Mouse (Mus musculus): ENCODE data around the gene Gak. TPM values are rescaled to one million over a fixed set of nuclear protein-coding genes. Genes with fewer than 3 reads are reported as not detected.

Gene Gak
- polyA plus RNA-seq, 1 experiment from 2014 or later: 115 TPM

GRCm38 (mm10) chr5:108599923-108600322, 29.6 kb downstream of the Gak start:
- Histone ChIP-seq H3K79me2 (ENCODE audit: inconsistent target) (no peaks in the 10 kb centered on the region; the same call in 1 of the 2 replicates), H3K27ac (no peak overlapping the region), H3K4me3 (ENCODE audit: inconsistent target) (no peak overlapping the region), H3K36me3 (ENCODE audit: inconsistent target) (peaks cover 99% of the 10 kb centered on the region)
- 92% methylated on average over 1 of the region's 1 CpGs for WGBS (ENCODE audit: missing documents)

GRCm38 (mm10) chr5:108581361-108581891, 48.1 kb downstream of the Gak start:
- peaks cover 92% of the 10 kb centered on the region for H3K36me3 ChIP-seq (ENCODE audit: inconsistent target)
- WGBS (ENCODE audit: missing documents): 88% methylated on average over 3 of the region's 3 CpGs
- H3K4me3 ChIP-seq (ENCODE audit: inconsistent target): no peak overlapping the region
- H3K27ac ChIP-seq: no peak overlapping the region
- no peaks in the 10 kb centered on the region for H3K79me2 ChIP-seq (ENCODE audit: inconsistent target)

DNA sequence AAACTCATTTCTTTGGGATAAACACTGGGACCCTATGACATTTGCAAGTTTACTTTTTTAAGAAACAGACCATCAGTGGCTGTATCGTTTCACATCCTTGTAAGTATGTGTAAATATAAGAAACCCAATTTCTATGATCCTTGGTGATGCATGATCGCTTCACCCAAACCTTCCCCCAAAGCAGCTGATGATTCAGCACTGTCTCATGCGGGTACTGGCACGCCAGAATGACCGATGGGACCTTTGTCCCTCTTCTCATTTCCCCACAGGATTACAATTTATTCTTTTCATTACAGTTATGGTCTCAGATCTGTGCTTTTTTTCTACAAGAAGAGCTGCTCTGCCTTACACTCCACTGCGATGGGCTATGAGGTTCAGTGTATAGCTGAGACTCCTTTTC, 56.5 kb downstream of the Gak start:
- Histone ChIP-seq H3K4me3 (ENCODE audit: inconsistent target) (no peak overlapping the region), H3K79me2 (ENCODE audit: inconsistent target) (no peaks in the 10 kb centered on the region), H3K27ac (no peak overlapping the region), H3K36me3 (ENCODE audit: inconsistent target) (peaks cover 97% of the 10 kb centered on the region)
- 97% methylated on average over 6 of the region's 6 CpGs for WGBS (ENCODE audit: missing documents)

- 100% methylated on average over 1 of the region's 1 CpGs for WGBS (ENCODE audit: missing documents)
- Histone ChIP-seq H3K79me2 (ENCODE audit: inconsistent target) (no peaks in the 10 kb centered on the region), H3K36me3 (ENCODE audit: inconsistent target) (peaks cover 79% of the 10 kb centered on the region), H3K4me3 (ENCODE audit: inconsistent target) (no peak overlapping the region), H3K27ac (no peak overlapping the region)
These were observed 58.6 kb downstream of the Gak start for GRCm38 (mm10) chr5:108570991-108571390.

DNA sequence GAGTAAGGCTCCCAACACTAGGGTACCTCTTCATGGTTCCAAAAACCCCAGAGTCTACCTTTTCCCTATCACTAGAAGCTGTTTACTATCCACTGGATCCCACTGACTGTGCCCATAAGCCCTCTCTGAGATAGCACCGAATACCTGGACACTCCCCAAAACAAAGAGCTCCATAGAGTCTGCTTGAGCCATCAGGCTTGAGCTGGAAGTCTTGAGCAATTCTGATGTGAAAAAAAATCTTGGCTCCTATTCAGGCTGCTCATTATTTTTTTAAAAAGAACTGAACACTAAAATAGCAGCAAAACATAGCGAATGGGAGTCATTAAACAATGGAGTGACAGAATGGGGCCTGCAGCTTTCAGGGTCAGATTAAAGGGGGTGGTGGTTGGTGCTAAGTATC, 62.5 kb downstream of the Gak start:
- peaks cover 41% of the 10 kb centered on the region for H3K36me3 ChIP-seq (ENCODE audit: inconsistent target)
- no peak overlapping the region for H3K27ac ChIP-seq
- H3K4me3 ChIP-seq (ENCODE audit: inconsistent target): no peak overlapping the region
- WGBS (ENCODE audit: missing documents): 75% methylated on average over 2 of the region's 2 CpGs
- no peaks in the 10 kb centered on the region for H3K79me2 ChIP-seq (ENCODE audit: inconsistent target)

DNA sequence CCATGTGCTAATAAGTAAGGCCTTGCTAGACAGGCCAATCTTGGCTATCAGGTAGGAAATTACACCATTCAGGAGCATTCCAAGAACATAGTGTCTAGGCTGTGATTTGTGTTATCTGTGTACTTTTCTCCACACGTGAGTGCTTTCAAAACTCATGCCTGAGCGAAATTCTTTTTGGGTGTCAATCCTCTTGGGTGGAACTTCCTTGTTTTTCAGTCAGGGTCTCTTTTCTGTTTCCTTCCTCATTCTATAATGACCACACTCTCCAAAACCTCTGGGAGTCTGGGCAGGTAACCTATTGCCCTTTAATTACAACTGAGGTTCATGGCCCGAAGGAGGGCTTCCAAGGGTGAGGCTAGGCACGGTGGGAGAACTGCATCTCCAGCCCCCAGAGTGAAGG, 63.0 kb downstream of the Gak start:
- WGBS (ENCODE audit: missing documents): 36% methylated on average over 4 of the region's 4 CpGs
- H3K36me3 ChIP-seq (ENCODE audit: inconsistent target): peaks cover 35% of the 10 kb centered on the region
- H3K4me3 ChIP-seq (ENCODE audit: inconsistent target): no peak overlapping the region
- H3K27ac ChIP-seq: no peak overlapping the region
- H3K79me2 ChIP-seq (ENCODE audit: inconsistent target): no peaks in the 10 kb centered on the region

GRCm38 (mm10) chr5:108565381-108565780, 64.2 kb downstream of the Gak start:
- no peak overlapping the region for H3K4me3 ChIP-seq (ENCODE audit: inconsistent target)
- H3K27ac ChIP-seq: no peak overlapping the region
- H3K36me3 ChIP-seq (ENCODE audit: inconsistent target): peaks cover 24% of the 10 kb centered on the region
- WGBS (ENCODE audit: missing documents): 94% methylated on average over 2 of the region's 2 CpGs
- H3K79me2 ChIP-seq (ENCODE audit: inconsistent target): no peaks in the 10 kb centered on the region

- Histone ChIP-seq H3K79me2 (ENCODE audit: inconsistent target) (no peaks in the 10 kb centered on the region), H3K4me3 (ENCODE audit: inconsistent target) (no peak overlapping the region), H3K27ac (no peak overlapping the region), H3K36me3 (ENCODE audit: inconsistent target) (peaks cover 14% of the 10 kb centered on the region)
- 68% methylated on average over 3 of the region's 3 CpGs for WGBS (ENCODE audit: missing documents)
These were observed 65.2 kb downstream of the Gak start for GRCm38 (mm10) chr5:108564346-108564745.

- Histone ChIP-seq H3K36me3 (ENCODE audit: inconsistent target) (no peaks in the 10 kb centered on the region), H3K27ac (no peak overlapping the region), H3K79me2 (ENCODE audit: inconsistent target) (no peaks in the 10 kb centered on the region), H3K4me3 (ENCODE audit: inconsistent target) (no peak overlapping the region)
- 75% methylated on average over 2 of the region's 2 CpGs for WGBS (ENCODE audit: missing documents)
These were observed 67.1 kb downstream of the Gak start for GRCm38 (mm10) chr5:108562483-108562882.

DNA sequence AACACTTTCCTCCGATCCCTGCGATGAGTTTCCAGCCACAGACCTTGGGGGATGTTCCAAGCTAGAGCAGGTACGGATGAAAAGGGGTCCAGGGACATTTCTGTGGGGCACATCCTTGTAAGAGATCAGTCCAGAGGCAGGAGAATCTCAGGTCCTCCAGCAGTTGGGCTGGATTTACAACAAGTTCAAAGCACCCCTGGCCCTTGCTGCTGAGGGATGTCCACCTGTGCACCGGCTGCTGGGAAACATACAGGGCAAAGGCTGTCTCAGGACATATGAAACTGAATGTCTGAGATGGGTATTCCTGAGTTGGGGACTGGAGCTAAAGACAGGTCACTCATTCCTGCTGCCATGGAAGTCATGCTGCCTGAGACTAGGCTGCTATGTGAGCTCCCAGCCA, 72.6 kb downstream of the Gak start:
- no peaks in the 10 kb centered on the region for H3K79me2 ChIP-seq (ENCODE audit: inconsistent target)
- H3K4me3 ChIP-seq (ENCODE audit: inconsistent target): no peak overlapping the region
- H3K36me3 ChIP-seq (ENCODE audit: inconsistent target): no peaks in the 10 kb centered on the region
- no peak overlapping the region for H3K27ac ChIP-seq
- 80% methylated on average over 4 of the region's 4 CpGs for WGBS (ENCODE audit: missing documents)

DNA sequence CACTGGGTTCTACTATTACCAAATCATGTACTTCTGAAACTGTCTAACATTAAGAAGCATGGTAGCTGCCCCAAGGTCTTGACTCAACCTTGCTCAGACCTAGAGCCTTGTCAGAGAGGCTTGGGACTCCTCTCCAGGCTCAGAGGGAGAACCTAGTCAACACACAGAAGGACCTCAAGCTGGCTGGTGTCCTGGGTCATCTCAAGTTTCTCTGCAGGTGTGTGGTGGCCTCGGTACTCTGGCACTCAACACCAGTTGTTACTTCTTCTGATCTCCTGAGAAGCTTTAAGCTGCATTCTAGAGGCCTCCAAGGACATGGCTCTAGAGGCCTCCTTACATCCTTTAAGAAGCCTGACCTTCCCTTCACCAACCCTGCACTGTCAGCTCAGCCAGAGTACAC, 75.5 kb downstream of the Gak start:
- 56% methylated on average over 1 of the region's 1 CpGs for WGBS (ENCODE audit: missing documents)
- Histone ChIP-seq H3K4me3 (ENCODE audit: inconsistent target) (no peak overlapping the region), H3K79me2 (ENCODE audit: inconsistent target) (no peaks in the 10 kb centered on the region), H3K36me3 (ENCODE audit: inconsistent target) (no peaks in the 10 kb centered on the region), H3K27ac (no peak overlapping the region)

DNA sequence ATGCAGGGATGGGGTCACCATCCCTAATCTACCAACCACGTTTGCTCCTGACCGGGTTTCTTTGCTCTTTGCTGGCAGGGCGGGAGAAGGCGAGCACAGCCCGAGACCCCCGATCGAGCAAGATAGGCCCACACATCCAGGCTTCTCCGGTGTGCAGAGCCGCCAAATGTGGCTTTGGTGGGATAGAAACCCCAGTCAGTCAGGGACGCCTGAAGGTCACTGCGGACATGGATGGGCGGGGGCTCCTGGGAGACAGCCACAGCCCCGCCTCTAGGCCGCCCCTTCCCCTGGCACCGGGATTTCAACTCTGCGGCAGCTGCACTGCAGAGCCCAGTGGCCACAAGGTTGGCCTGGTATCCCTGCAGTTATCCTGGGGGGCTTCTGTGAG, 79.4 kb downstream of the Gak start:
- H3K79me2 ChIP-seq (ENCODE audit: inconsistent target): no peaks in the 10 kb centered on the region
- H3K36me3 ChIP-seq (ENCODE audit: inconsistent target): no peaks in the 10 kb centered on the region
- H3K27ac ChIP-seq: no peak overlapping the region
- 14% methylated on average over 15 of the region's 16 CpGs for WGBS (ENCODE audit: missing documents)
- H3K4me3 ChIP-seq (ENCODE audit: inconsistent target): no peak overlapping the region

DNA sequence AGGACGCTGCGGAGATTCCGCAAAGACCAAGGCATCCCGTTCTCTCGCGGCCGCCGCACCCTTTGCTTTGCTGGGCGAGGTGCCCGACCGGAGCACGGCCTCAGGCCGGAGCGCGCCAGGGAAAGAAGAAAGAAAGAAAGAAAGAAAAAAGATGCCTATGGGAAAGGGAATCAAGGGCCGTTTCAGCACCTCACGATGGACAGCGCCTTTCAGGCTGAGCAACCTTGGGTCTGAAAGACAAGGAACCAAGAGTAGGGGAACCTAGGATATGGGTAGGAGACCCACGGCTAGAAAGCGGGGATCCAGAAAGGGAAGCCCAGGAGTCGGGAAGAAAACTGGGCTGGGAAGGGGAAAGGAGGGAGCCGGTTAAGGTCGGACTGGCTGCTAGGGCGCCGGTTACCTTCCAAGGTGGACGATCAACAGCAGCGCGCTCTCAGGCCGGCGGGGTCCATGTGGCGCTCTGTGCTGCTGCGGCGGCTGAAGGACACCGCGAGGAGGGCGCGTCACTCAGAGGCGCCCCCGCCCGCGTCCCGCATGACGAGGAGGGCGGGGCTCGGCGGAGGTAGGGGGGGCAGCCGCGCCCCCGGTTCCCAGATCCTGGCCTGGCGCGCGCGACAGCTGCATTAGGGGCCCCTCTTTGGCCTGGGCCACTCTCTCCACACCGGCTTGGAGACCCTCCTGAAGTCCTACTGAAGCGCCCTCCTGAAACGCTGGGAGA, 79.9 kb downstream of the Gak start, which contains the start of gene Cplx1:
Gene Cplx1 (minus strand): TSS at position 536 of the 718 bp plus-strand sequence.
- H3K36me3 ChIP-seq (ENCODE audit: inconsistent target): no peaks in the 10 kb centered on the region
- WGBS (ENCODE audit: missing documents): 4% methylated on average over 55 of the region's 56 CpGs
- H3K4me3 ChIP-seq (ENCODE audit: inconsistent target): no peak within 1 kb of the TSS
- no peak within 1 kb of the TSS for H3K27ac ChIP-seq
- H3K79me2 ChIP-seq (ENCODE audit: inconsistent target): no peaks in the 10 kb centered on the region

GRCm38 (mm10) chr5:108549137-108549488, 80.4 kb downstream of the Gak start:
- WGBS (ENCODE audit: missing documents): 28% methylated on average over 7 of the region's 7 CpGs
- H3K36me3 ChIP-seq (ENCODE audit: inconsistent target): no peaks in the 10 kb centered on the region

GRCm38 (mm10) chr5:108547636-108548035, 81.9 kb downstream of the Gak start:
- WGBS (ENCODE audit: missing documents): 93% methylated on average over 5 of the region's 5 CpGs
- Histone ChIP-seq H3K27ac (no peak overlapping the region), H3K4me3 (ENCODE audit: inconsistent target) (no peak overlapping the region), H3K79me2 (ENCODE audit: inconsistent target) (no peaks in the 10 kb centered on the region), H3K36me3 (ENCODE audit: inconsistent target) (no peaks in the 10 kb centered on the region)

More at GRCm38 (mm10) chr5:108549137-108549488, 80.4 kb downstream of the Gak start:
- no peak overlapping the region for H3K4me3 ChIP-seq (ENCODE audit: inconsistent target)
- H3K27ac ChIP-seq: no peak overlapping the region
- no peaks in the 10 kb centered on the region for H3K79me2 ChIP-seq (ENCODE audit: inconsistent target)

All from macrophage (primary cell).